Mouse (Mus musculus) liver, postnatal 0 days (tissue): ENCODE data around the gene Znrf2. TPM values are rescaled to one million over a fixed set of nuclear protein-coding genes. Genes with fewer than 3 reads are reported as not detected.

Experiments
- ATAC-seq: fragments of 200-750 bp; cut with Nextera tagmentation; 2 replicates; pipeline ENCODE4 v1.8.0; 2017; ENCODE audit warnings: mild to moderate bottlenecking, moderate library complexity
- DNase-seq: peaks from one replicate; pipeline ENCODE4 v3.0.0-alpha.2; 2016
- H3K27ac ChIP-seq: fragments of 300-500 bp; sonication (generic); 2 replicates; pipeline ENCODE4 v1.5.1; 2014; ENCODE audit warnings: antibody characterized with exemption, moderate library complexity, mild to moderate bottlenecking, low read depth
- H3K27me3 ChIP-seq: fragments of 300-500 bp; sonication (generic); 2 replicates; pipeline ENCODE4 v1.6.1; 2014; ENCODE audit warnings: low read length, control low read depth, mixed read lengths; ENCODE audit not compliant: insufficient read depth
- H3K36me3 ChIP-seq: fragments of 300-500 bp; sonication (generic); replicated peaks from 2 replicates; pipeline ENCODE4 v1.6.1; 2014; ENCODE audit warnings: mild to moderate bottlenecking, control low read depth, low read length, moderate library complexity, mixed read lengths; ENCODE audit not compliant: insufficient read depth
- H3K4me1 ChIP-seq: fragments of 300-500 bp; sonication (generic); 2 replicates; pipeline ENCODE4 v1.6.1; 2014; ENCODE audit warnings: antibody characterized with exemption, mild to moderate bottlenecking, control low read depth; ENCODE audit not compliant: insufficient read depth
- H3K4me2 ChIP-seq: fragments of 300-500 bp; sonication (generic); 2 replicates; pipeline ENCODE4 v1.6.1; 2014; ENCODE audit warnings: low read depth, mild to moderate bottlenecking, low read length, moderate library complexity, mixed read lengths
- H3K4me3 ChIP-seq: fragments of 300-500 bp; sonication (generic); 2 replicates; pipeline ENCODE4 v1.5.1; 2014; ENCODE audit warnings: low read depth, low read length
- H3K9ac ChIP-seq: fragments of 300-500 bp; sonication (generic); replicated peaks from 2 replicates; pipeline ENCODE4 v1.6.1; 2014; ENCODE audit warnings: mild to moderate bottlenecking, moderate library complexity
- H3K9me3 ChIP-seq: fragments of 300-500 bp; sonication (generic); 2 replicates; pipeline ENCODE4 v1.6.1; 2016; ENCODE audit warnings: mild to moderate bottlenecking, control low read depth, low read length, mixed read lengths
- CTCF ChIP-seq: sonication (generic); IDR thresholded peaks from 2 replicates; pipeline ENCODE4 v1.5.1; 2016; ENCODE audit warnings: antibody characterized with exemption, low read depth
- EP300 ChIP-seq: IDR thresholded peaks from 2 replicates; pipeline ENCODE4 v1.6.1; 2016; ENCODE audit warnings: antibody characterized with exemption, low read depth, mild to moderate bottlenecking
- WGBS: fragments of 180-500 bp; shearing (Covaris S2); extraction: QIAGEN DNeasy Blood & Tissue Kit; methylation state at CpG from one replicate; pipeline ENCODE4 v1.1.7; 2014; ENCODE audit not compliant: insufficient replicate concordance; 5-methylcytosine and 5-hydroxymethylcytosine counted together
- polyA plus RNA-seq: library from polyadenylated mRNA; unstranded; fragments of >200 nt; fragmentation: Nextera tagmentation; extraction: Ambion mirVana; gene quantifications from 2 replicates; pipeline ENCODE4 v1.2.1, GENCODE M21; 2015

The Znrf2 gene
- polyA plus RNA-seq, 1 experiment from 2014 or later = 4.4 TPM

GRCm38 (mm10) chr6:54916163-54916562 lies 99.4 kb downstream of the Znrf2 start:
- DNase-seq (no peak), ATAC-seq (no peak)
- TF ChIP-seq CTCF (no peak), EP300 (no peak)
- H3K4me3 ChIP-seq = no peak overlapping the region
- H3K9me3 ChIP-seq = no peaks in the 10 kb centered on the region
- no peaks in the 10 kb centered on the region for H3K27me3 ChIP-seq
- H3K36me3 ChIP-seq = no peaks in the 10 kb centered on the region
- H3K4me1 ChIP-seq = no peaks in the 10 kb centered on the region
- no peak overlapping the region for H3K27ac ChIP-seq
- 41% methylated on average over 4 of the region's 4 CpGs for WGBS
- no peak overlapping the region for H3K9ac ChIP-seq
- H3K4me2 ChIP-seq = no peak overlapping the region

- no peak overlapping the region for H3K27ac ChIP-seq
- TF ChIP-seq CTCF (no peak), EP300 (no peak)
These were observed 100.2 kb downstream of the Znrf2 start for GRCm38 (mm10) chr6:54916941-54917340.

GRCm38 (mm10) chr6:54917523-54917922 lies 100.8 kb downstream of the Znrf2 start:
- Histone ChIP-seq H3K4me2 (no peak overlapping the region), H3K27me3 (no peaks in the 10 kb centered on the region), H3K4me3 (no peak overlapping the region), H3K4me1 (no peaks in the 10 kb centered on the region), H3K27ac (no peak overlapping the region), H3K9me3 (no peaks in the 10 kb centered on the region), H3K9ac (no peak overlapping the region), H3K36me3 (no peaks in the 10 kb centered on the region)
- DNase-seq = peak; percentile 63
- 21% methylated on average over 4 of the region's 4 CpGs for WGBS
- TF ChIP-seq EP300 = no peak
- TF ChIP-seq CTCF = peak; percentile 81
- no peak for ATAC-seq

More at GRCm38 (mm10) chr6:54916941-54917340, 100.2 kb downstream of the Znrf2 start:
- Histone ChIP-seq H3K27me3 (no peaks in the 10 kb centered on the region), H3K4me3 (no peak overlapping the region), H3K9ac (no peak overlapping the region), H3K4me2 (no peak overlapping the region), H3K9me3 (no peaks in the 10 kb centered on the region), H3K36me3 (no peaks in the 10 kb centered on the region), H3K4me1 (no peaks in the 10 kb centered on the region)
- DNase-seq = no peak
- 59% methylated on average over 4 of the region's 4 CpGs for WGBS
- no peak for ATAC-seq

DNA sequence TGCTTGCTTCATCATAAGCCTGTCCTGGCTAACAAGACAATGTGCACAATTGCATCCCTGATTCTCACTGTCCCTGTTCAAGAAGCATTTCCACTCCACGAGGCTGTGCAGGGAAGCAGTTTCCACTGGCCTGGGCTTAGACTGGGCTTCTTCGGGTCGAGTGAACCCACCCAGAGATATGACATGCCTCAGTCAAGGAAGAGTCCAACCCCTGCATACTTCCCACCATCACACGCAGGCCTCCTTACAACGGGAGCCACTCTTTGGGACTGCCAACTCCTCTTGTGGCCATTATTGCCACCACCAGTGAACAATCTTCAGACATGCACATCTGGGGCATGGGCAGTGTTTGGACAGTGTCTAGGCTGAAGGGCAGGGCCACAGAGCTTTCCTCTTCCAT lies 101.8 kb downstream of the Znrf2 start:
- Histone ChIP-seq H3K4me1 (no peaks in the 10 kb centered on the region), H3K36me3 (no peaks in the 10 kb centered on the region), H3K4me2 (no peak overlapping the region), H3K27ac (no peak overlapping the region), H3K9me3 (no peaks in the 10 kb centered on the region), H3K27me3 (no peaks in the 10 kb centered on the region), H3K9ac (no peak overlapping the region), H3K4me3 (no peak overlapping the region)
- ATAC-seq = no peak
- TF ChIP-seq EP300 = no peak
- no peak for TF ChIP-seq CTCF
- 76% methylated on average over 5 of the region's 5 CpGs for WGBS
- DNase-seq = no peak

GRCm38 (mm10) chr6:54924538-54924937 lies 107.8 kb downstream of the Znrf2 start:
- H3K9me3 ChIP-seq = no peaks in the 10 kb centered on the region
- 91% methylated on average over 16 of the region's 16 CpGs for WGBS
- no peak for ATAC-seq
- H3K27me3 ChIP-seq = no peaks in the 10 kb centered on the region
- no peak overlapping the region for H3K4me2 ChIP-seq
- H3K27ac ChIP-seq = no peak overlapping the region
- H3K9ac ChIP-seq = no peak overlapping the region
- no peak for DNase-seq
- no peak for TF ChIP-seq EP300
- no peak for TF ChIP-seq CTCF
- no peak overlapping the region for H3K4me3 ChIP-seq
- no peaks in the 10 kb centered on the region; the same call in 1 of the 2 replicates for H3K36me3 ChIP-seq
- H3K4me1 ChIP-seq = no peaks in the 10 kb centered on the region

- H3K27ac ChIP-seq = no peak overlapping the region
- no peak for ATAC-seq
- H3K9ac ChIP-seq = no peak overlapping the region
- H3K4me3 ChIP-seq = no peak overlapping the region
- no peaks in the 10 kb centered on the region for H3K9me3 ChIP-seq
- no peaks in the 10 kb centered on the region for H3K27me3 ChIP-seq
- WGBS = 37% methylated on average over 7 of the region's 7 CpGs
- H3K36me3 ChIP-seq = no peaks in the 10 kb centered on the region; the same call in 1 of the 2 replicates
- no peaks in the 10 kb centered on the region for H3K4me1 ChIP-seq
- DNase-seq = no peak
- TF ChIP-seq EP300 = no peak
- no peak for TF ChIP-seq CTCF
- no peak overlapping the region for H3K4me2 ChIP-seq
These were observed 109.2 kb downstream of the Znrf2 start for GRCm38 (mm10) chr6:54925736-54926440.

DNA sequence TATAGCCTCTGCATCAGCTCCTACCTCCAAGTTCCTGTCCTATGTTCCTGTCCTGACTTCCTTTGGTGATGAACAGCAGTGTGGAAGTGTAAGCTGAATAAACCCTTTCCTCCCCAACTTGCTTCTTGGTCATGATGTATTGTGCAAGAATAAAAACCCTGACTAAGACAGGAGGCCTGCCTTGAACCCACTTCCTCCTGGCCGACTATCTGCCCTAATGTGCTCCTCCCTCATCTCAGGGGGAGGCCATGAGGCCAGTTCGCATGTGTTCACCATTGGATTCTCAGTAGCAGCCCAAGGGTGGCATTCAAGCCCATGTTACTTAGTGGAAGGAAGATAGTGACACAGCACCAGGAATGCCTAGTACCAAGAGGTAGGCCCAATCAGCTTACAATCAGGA lies 110.2 kb downstream of the Znrf2 start:
- 34% methylated on average over 2 of the region's 2 CpGs for WGBS
- no peak for TF ChIP-seq CTCF
- no peak for TF ChIP-seq EP300
- Histone ChIP-seq H3K9me3 (no peaks in the 10 kb centered on the region), H3K4me3 (no peak overlapping the region), H3K4me2 (no peak overlapping the region), H3K4me1 (no peaks in the 10 kb centered on the region), H3K27me3 (no peaks in the 10 kb centered on the region), H3K9ac (no peak overlapping the region), H3K27ac (no peak overlapping the region), H3K36me3 (no peaks in the 10 kb centered on the region; the same call in 1 of the 2 replicates)
- ATAC-seq = no peak
- DNase-seq = no peak
